Mouse (Mus musculus) liver, adult (tissue): ENCODE data around the gene Lamtor1.

Source experiments
- GATA4 ChIP-seq: IDR thresholded peaks from 2 replicates; pipeline ENCODE4 v1.6.1; 2014; ENCODE audit warnings: mild to moderate bottlenecking, low read length; ENCODE audit not compliant: insufficient replicate concordance

Gene Lamtor1

GRCm38 (mm10) chr7:101933300-101933699 is 27.6 kb downstream of the Lamtor1 start:
- TF ChIP-seq GATA4, result no peak

- TF ChIP-seq GATA4, result peak; percentile 53; the same call in 1 of the 2 replicates
Measured at GRCm38 (mm10) chr7:101933751-101934240, 28.1 kb downstream of the Lamtor1 start, which contains the start of the genes Lrrc51 and Numa1. Lrrc51 (minus strand) TSS chr7:101933895. Numa1 (plus strand) TSS chr7:101934111.

GRCm38 (mm10) chr7:101935957-101936356 is 30.3 kb downstream of the Lamtor1 start:
- no peak for TF ChIP-seq GATA4

- TF ChIP-seq GATA4, result no peak
Measured at GRCm38 (mm10) chr7:101936996-101937395, 31.3 kb downstream of the Lamtor1 start.

GRCm38 (mm10) chr7:101937569-101937968 is 31.9 kb downstream of the Lamtor1 start:
- TF ChIP-seq GATA4, result no peak

- TF ChIP-seq GATA4, result no peak
Measured at GRCm38 (mm10) chr7:101938348-101938747, 32.6 kb downstream of the Lamtor1 start.

- TF ChIP-seq GATA4, result no peak
Measured at GRCm38 (mm10) chr7:101939758-101940157, 34.1 kb downstream of the Lamtor1 start.

- no peak for TF ChIP-seq GATA4
Measured at GRCm38 (mm10) chr7:101951648-101952047, 45.9 kb downstream of the Lamtor1 start.

- no peak for TF ChIP-seq GATA4
Measured at GRCm38 (mm10) chr7:101952098-101952497, 46.4 kb downstream of the Lamtor1 start.

- TF ChIP-seq GATA4, result no peak
Measured at GRCm38 (mm10) chr7:101954163-101954562, 48.5 kb downstream of the Lamtor1 start.

GRCm38 (mm10) chr7:101955276-101955675 is 49.6 kb downstream of the Lamtor1 start:
- no peak for TF ChIP-seq GATA4

- TF ChIP-seq GATA4, result no peak
Measured at GRCm38 (mm10) chr7:101955862-101956261, 50.2 kb downstream of the Lamtor1 start.

GRCm38 (mm10) chr7:101956481-101956880 is 50.8 kb downstream of the Lamtor1 start:
- no peak for TF ChIP-seq GATA4

GRCm38 (mm10) chr7:101956911-101957310 is 51.2 kb downstream of the Lamtor1 start:
- TF ChIP-seq GATA4, result no peak

GRCm38 (mm10) chr7:101962829-101963228 is 57.1 kb downstream of the Lamtor1 start:
- no peak for TF ChIP-seq GATA4

GRCm38 (mm10) chr7:101963621-101964020 is 57.9 kb downstream of the Lamtor1 start:
- TF ChIP-seq GATA4, result no peak

GRCm38 (mm10) chr7:101964551-101964950 is 58.8 kb downstream of the Lamtor1 start:
- no peak for TF ChIP-seq GATA4

GRCm38 (mm10) chr7:101965606-101966005 is 59.9 kb downstream of the Lamtor1 start:
- no peak for TF ChIP-seq GATA4

GRCm38 (mm10) chr7:101967256-101967655 is 61.6 kb downstream of the Lamtor1 start:
- no peak for TF ChIP-seq GATA4
